Mouse (Mus musculus): ENCODE results near the gene Celf6. TPM values are rescaled to one million over a fixed set of nuclear protein-coding genes. Genes with fewer than 3 reads are reported as not detected.

Gene Celf6
- polyA plus RNA-seq, 1 experiment: 0.07 TPM

DNA sequence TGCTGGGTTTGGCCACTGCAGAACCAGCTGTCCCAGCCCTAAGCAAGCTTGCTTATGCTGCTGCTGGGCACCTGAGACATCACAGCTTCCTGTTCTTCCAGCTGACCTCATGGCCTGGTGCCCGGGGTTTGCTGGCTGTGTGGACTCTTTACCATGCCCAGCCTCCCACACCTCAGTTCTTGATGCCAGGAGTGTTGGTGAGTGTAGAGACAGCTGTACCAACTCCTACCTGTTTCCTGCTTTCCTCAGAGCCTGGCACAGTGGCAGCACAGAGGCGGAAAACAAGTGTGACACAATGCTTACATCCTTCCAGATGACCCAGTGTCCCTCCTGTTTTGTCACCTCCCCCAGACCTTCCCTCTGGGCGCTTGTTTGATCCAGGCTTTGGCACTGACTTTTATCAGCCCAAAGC is 26.1 kb upstream of the Celf6 start:
- H3K36me3 ChIP-seq (ENCODE audit: control insufficient read depth, insufficient read depth, low read length): peaks cover 9% of the 10 kb centered on the region
- H3K4me3 ChIP-seq (ENCODE audit: extremely low read depth, insufficient read depth, insufficient read length): no peak overlapping the region
- TF ChIP-seq CTCF (IDR thresholded peaks at IDR 0.05; ENCODE audit: extremely low read depth, insufficient read depth, insufficient read length, insufficient replicate concordance) (no peak), POLR2A (IDR thresholded peaks at IDR 0.05; ENCODE audit: low read depth, low read length) (no peak)
- 68% methylated on average over 3 of the region's 3 CpGs for WGBS
- no peak for DNase-seq (ENCODE audit: low read depth in 1 of 2, low spot score in 2 of 2)
- peaks cover 14% of the 10 kb centered on the region; the same call in 1 of the 2 replicates for H3K4me1 ChIP-seq (ENCODE audit: control insufficient read depth, insufficient read depth, insufficient read length)
- peak overlapping the region; percentile 31; the same call in 1 of the 2 replicates for H3K27ac ChIP-seq (ENCODE audit: insufficient read depth, low read length)
- no peaks in the 10 kb centered on the region for H3K27me3 ChIP-seq (ENCODE audit: control insufficient read depth, insufficient read depth, low read length)

DNA sequence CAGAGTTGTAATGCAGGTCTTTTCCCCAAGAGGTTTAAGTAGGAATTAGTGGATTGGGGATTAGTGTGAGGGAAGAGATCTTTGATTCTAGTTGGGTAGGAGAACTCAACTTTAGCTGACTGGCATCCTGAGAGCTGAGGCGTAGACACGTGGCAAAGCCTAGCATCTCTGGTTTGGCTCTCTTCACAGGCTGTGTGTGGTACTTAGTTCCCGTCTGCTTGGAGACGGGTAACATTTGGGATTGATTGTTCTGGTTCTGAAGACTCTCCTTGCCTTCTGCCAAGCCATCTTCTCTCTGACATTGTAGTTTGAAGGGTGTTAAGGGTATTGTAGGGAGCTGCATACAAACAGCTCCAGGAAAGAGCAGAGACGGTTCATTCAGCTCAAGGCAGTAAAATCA is 25.1 kb upstream of the Celf6 start:
- no peak overlapping the region for H3K27ac ChIP-seq (ENCODE audit: insufficient read depth, low read length)
- H3K4me3 ChIP-seq (ENCODE audit: extremely low read depth, insufficient read depth, insufficient read length): no peak overlapping the region
- no peaks in the 10 kb centered on the region for H3K27me3 ChIP-seq (ENCODE audit: control insufficient read depth, insufficient read depth, low read length)
- H3K36me3 ChIP-seq (ENCODE audit: control insufficient read depth, insufficient read depth, low read length): peaks cover 11% of the 10 kb centered on the region
- peaks cover 14% of the 10 kb centered on the region; the same call in 1 of the 2 replicates for H3K4me1 ChIP-seq (ENCODE audit: control insufficient read depth, insufficient read depth, insufficient read length)
- TF ChIP-seq CTCF (IDR thresholded peaks at IDR 0.05; ENCODE audit: extremely low read depth, insufficient read depth, insufficient read length, insufficient replicate concordance) (no peak), POLR2A (IDR thresholded peaks at IDR 0.05; ENCODE audit: low read depth, low read length) (no peak)
- 92% methylated on average over 5 of the region's 5 CpGs for WGBS
- DNase-seq (ENCODE audit: low read depth in 1 of 2, low spot score in 2 of 2): no peak

DNA sequence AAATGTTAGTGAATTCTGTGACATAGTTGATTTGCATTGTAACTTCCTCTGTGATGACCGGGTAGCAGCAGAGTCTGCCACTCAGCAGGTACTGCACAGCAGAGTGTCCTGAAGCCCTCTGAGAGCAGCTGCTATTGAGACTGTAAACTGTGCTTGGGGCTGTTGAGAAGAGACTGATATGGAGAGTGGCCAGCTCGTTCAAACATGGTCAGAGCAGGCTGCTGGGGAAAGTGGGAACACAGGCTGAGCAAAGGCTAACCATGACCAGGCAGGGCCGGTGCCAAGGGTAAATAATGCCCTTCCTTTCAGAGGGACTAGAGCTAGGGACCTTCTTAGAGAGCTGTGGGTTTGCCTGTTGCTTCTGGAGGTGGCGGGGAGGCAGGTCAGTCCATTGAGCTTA is 24.0 kb upstream of the Celf6 start:
- no peak overlapping the region for H3K27ac ChIP-seq (ENCODE audit: insufficient read depth, low read length)
- peaks cover 14% of the 10 kb centered on the region; the same call in 1 of the 2 replicates for H3K4me1 ChIP-seq (ENCODE audit: control insufficient read depth, insufficient read depth, insufficient read length)
- 87% methylated on average over 4 of the region's 4 CpGs for WGBS
- TF ChIP-seq POLR2A (IDR thresholded peaks at IDR 0.05; ENCODE audit: low read depth, low read length): no peak
- no peak for TF ChIP-seq CTCF (IDR thresholded peaks at IDR 0.05; ENCODE audit: extremely low read depth, insufficient read depth, insufficient read length, insufficient replicate concordance)
- peaks cover 13% of the 10 kb centered on the region for H3K36me3 ChIP-seq (ENCODE audit: control insufficient read depth, insufficient read depth, low read length)
- no peaks in the 10 kb centered on the region for H3K27me3 ChIP-seq (ENCODE audit: control insufficient read depth, insufficient read depth, low read length)
- DNase-seq (ENCODE audit: low read depth in 1 of 2, low spot score in 2 of 2): no peak
- no peak overlapping the region for H3K4me3 ChIP-seq (ENCODE audit: extremely low read depth, insufficient read depth, insufficient read length)

DNA sequence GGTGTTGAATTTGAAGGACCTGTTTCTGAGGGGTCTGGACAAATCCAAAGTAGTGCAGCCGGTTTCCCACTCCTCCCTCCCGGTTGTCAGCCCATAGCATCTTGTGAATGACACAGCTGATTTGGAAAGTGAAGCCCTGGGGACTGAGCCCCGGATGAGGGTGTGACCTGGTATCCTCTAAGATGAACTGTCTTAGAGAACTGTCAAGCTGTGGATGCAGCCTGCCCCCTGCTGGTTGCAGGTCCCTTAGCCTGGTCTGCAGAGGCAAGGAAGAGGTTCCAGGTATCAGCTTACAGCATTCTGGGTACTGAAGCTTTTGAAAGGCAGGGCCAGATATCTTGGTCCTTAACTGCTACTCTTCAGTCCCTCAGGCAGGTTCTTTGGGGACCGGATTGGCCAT is 12.1 kb upstream of the Celf6 start:
- peaks cover 26% of the 10 kb centered on the region for H3K36me3 ChIP-seq (ENCODE audit: control insufficient read depth, insufficient read depth, low read length)
- TF ChIP-seq POLR2A (IDR thresholded peaks at IDR 0.05; ENCODE audit: low read depth, low read length) (no peak), CTCF (IDR thresholded peaks at IDR 0.05; ENCODE audit: extremely low read depth, insufficient read depth, insufficient read length, insufficient replicate concordance) (peak; percentile 91; the same call in 1 of the 2 replicates)
- peak; percentile 57 to 83 for DNase-seq (ENCODE audit: low read depth in 1 of 2, low spot score in 2 of 2)

DNA sequence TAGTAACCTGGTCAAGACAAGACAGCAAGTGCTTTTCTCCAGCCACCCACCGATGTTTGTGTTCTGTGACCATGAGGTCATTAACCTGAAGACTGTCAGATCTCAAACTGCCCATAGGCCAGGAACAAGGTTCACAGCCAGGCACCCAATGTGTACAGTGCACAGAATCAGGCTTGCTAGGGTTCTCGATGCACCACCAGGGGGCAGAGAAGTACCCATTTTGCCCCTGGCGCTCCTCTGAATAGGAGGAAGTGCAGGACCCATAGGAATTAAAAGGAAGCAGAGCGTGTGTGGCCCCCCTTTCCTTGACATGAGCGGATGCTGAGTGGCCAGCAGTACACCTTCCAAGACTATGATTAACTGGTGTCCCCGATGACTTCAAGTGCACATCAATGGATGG is 10.6 kb upstream of the Celf6 start:
- peak; percentile 50 to 60 for DNase-seq (ENCODE audit: low read depth in 1 of 2, low spot score in 2 of 2)
- TF ChIP-seq CTCF (IDR thresholded peaks at IDR 0.05; ENCODE audit: extremely low read depth, insufficient read depth, insufficient read length, insufficient replicate concordance) (peak; percentile 61; the same call in 1 of the 2 replicates), POLR2A (IDR thresholded peaks at IDR 0.05; ENCODE audit: low read depth, low read length) (no peak)
- peaks cover 3% of the 10 kb centered on the region; the same call in 1 of the 2 replicates for H3K4me1 ChIP-seq (ENCODE audit: control insufficient read depth, insufficient read depth, insufficient read length)
- H3K36me3 ChIP-seq (ENCODE audit: control insufficient read depth, insufficient read depth, low read length): peaks cover 19% of the 10 kb centered on the region
- WGBS: 14% methylated on average over 6 of the region's 6 CpGs
- H3K4me3 ChIP-seq (ENCODE audit: extremely low read depth, insufficient read depth, insufficient read length): no peak overlapping the region
- no peaks in the 10 kb centered on the region for H3K27me3 ChIP-seq (ENCODE audit: control insufficient read depth, insufficient read depth, low read length)
- no peak overlapping the region for H3K27ac ChIP-seq (ENCODE audit: insufficient read depth, low read length)

More for the DNA sequence above, 12.1 kb upstream of the Celf6 start:
- 20% methylated on average over 4 of the region's 4 CpGs for WGBS
- peaks cover 3% of the 10 kb centered on the region; the same call in 1 of the 2 replicates for H3K4me1 ChIP-seq (ENCODE audit: control insufficient read depth, insufficient read depth, insufficient read length)
- no peak overlapping the region for H3K27ac ChIP-seq (ENCODE audit: insufficient read depth, low read length)
- H3K27me3 ChIP-seq (ENCODE audit: control insufficient read depth, insufficient read depth, low read length): no peaks in the 10 kb centered on the region
- H3K4me3 ChIP-seq (ENCODE audit: extremely low read depth, insufficient read depth, insufficient read length): no peak overlapping the region

DNA sequence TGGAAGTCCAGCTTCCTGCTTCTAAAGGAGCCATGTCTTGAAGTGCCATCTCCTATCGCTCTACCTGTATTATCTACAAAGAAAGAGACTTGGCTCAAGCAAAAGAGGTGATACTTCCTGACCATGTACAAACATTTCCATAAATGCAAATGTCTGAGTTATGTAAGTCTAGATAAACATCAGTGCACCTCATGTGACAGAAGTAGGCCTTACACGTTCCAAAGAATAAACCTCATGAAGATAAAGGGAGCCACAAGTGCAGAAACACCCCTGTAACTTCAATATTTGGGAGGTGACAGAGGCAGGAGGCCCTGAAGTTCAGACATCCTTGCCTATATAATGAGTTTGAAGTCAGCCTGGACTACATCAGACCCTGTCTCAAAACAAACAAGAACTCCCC is 5.9 kb upstream of the Celf6 start:
- Histone ChIP-seq H3K4me3 (ENCODE audit: extremely low read depth, insufficient read depth, insufficient read length) (no peak overlapping the region), H3K36me3 (ENCODE audit: control insufficient read depth, insufficient read depth, low read length) (no peaks in the 10 kb centered on the region), H3K4me1 (ENCODE audit: control insufficient read depth, insufficient read depth, insufficient read length) (peaks cover 3% of the 10 kb centered on the region; the same call in 1 of the 2 replicates), H3K27me3 (ENCODE audit: control insufficient read depth, insufficient read depth, low read length) (no peaks in the 10 kb centered on the region), H3K27ac (ENCODE audit: insufficient read depth, low read length) (no peak overlapping the region)
- no peak for DNase-seq (ENCODE audit: low read depth in 1 of 2, low spot score in 2 of 2)
- WGBS: 62% methylated on average over 2 of the region's 2 CpGs
- TF ChIP-seq CTCF (IDR thresholded peaks at IDR 0.05; ENCODE audit: extremely low read depth, insufficient read depth, insufficient read length, insufficient replicate concordance) (no peak), POLR2A (IDR thresholded peaks at IDR 0.05; ENCODE audit: low read depth, low read length) (no peak)

DNA sequence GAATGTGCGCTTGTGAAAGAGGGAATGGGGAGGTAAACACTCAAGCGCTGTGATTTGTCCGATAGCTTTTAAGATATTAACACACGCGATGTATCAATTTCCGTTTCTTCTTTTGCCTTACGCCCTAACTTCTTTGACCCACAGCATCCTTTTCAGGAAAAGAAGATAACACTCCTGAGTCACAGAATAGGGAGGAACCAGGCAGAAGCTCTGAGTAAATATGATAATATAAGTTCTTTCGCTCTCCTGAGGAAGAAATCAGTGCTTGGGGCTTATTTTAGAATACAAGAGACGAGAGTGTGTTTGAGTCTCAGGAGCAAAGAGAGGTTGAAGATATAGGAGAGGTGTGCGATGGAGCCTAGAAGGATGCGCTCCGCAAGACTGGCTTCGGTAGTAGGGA is 316 bp upstream of the Celf6 start:
- WGBS: 24% methylated on average over 13 of the region's 13 CpGs
- H3K4me3 ChIP-seq (ENCODE audit: extremely low read depth, insufficient read depth, insufficient read length): peak overlapping the region; percentile 29; the same call in 1 of the 2 replicates
- DNase-seq (ENCODE audit: low read depth in 1 of 2, low spot score in 2 of 2): no peak
- peaks cover 10% of the 10 kb centered on the region for H3K4me1 ChIP-seq (ENCODE audit: control insufficient read depth, insufficient read depth, insufficient read length)
- H3K27me3 ChIP-seq (ENCODE audit: control insufficient read depth, insufficient read depth, low read length): peaks cover 11% of the 10 kb centered on the region
- TF ChIP-seq CTCF (IDR thresholded peaks at IDR 0.05; ENCODE audit: extremely low read depth, insufficient read depth, insufficient read length, insufficient replicate concordance) (no peak), POLR2A (IDR thresholded peaks at IDR 0.05; ENCODE audit: low read depth, low read length) (no peak)
- H3K27ac ChIP-seq (ENCODE audit: insufficient read depth, low read length): no peak overlapping the region
- H3K36me3 ChIP-seq (ENCODE audit: control insufficient read depth, insufficient read depth, low read length): no peaks in the 10 kb centered on the region

All from spleen, adult 2 months (tissue).